Mouse (Mus musculus) hindbrain, embryonic 11.5 days (tissue): ENCODE data around the gene Spaca6. TPM values are rescaled to one million over a fixed set of nuclear protein-coding genes. Genes with fewer than 3 reads are reported as not detected.

Experiments
- ATAC-seq: fragments of 200-750 bp; cut with Nextera tagmentation; 2 replicates; pipeline ENCODE4 v1.8.0; 2017; ENCODE audit warnings: mild to moderate bottlenecking, moderate TSS enrichment, moderate library complexity; ENCODE audit not compliant: low FRiP score
- DNase-seq: peaks from one replicate; pipeline ENCODE4 v3.0.0-alpha.2; 2015; ENCODE audit warnings: low spot score
- H3K27ac ChIP-seq: fragments of 300-500 bp; sonication (generic); 2 replicates; pipeline ENCODE4 v1.5.1; 2014; ENCODE audit warnings: mild to moderate bottlenecking, low read depth, low read length
- H3K27me3 ChIP-seq: fragments of 300-500 bp; sonication (generic); 2 replicates; pipeline ENCODE4 v1.6.1; 2014; ENCODE audit warnings: mild to moderate bottlenecking, low read length, moderate library complexity, mixed read lengths; ENCODE audit not compliant: control insufficient read depth, insufficient read depth
- H3K36me3 ChIP-seq: fragments of 300-500 bp; sonication (generic); 2 replicates; pipeline ENCODE4 v1.6.1; 2014; ENCODE audit warnings: mild to moderate bottlenecking, low read length, moderate library complexity, mixed read lengths; ENCODE audit not compliant: control insufficient read depth, insufficient read depth
- H3K4me1 ChIP-seq: fragments of 300-500 bp; sonication (generic); replicated peaks from 2 replicates; pipeline ENCODE4 v1.6.1; 2014; ENCODE audit warnings: low read length, mixed read lengths; ENCODE audit not compliant: control insufficient read depth, insufficient read depth
- H3K4me2 ChIP-seq: fragments of 300-500 bp; sonication (generic); replicated peaks from 2 replicates; pipeline ENCODE4 v1.6.1; 2014; ENCODE audit warnings: mild to moderate bottlenecking, low read depth, low read length
- H3K4me3 ChIP-seq: fragments of 300-500 bp; sonication (generic); 2 replicates; pipeline ENCODE4 v1.5.1; 2014; ENCODE audit warnings: low read depth, low read length
- H3K9ac ChIP-seq: fragments of 300-500 bp; sonication (generic); 2 replicates; pipeline ENCODE4 v1.6.1; 2014; ENCODE audit warnings: low read depth, low read length
- H3K9me3 ChIP-seq: fragments of 300-500 bp; sonication (generic); 2 replicates; pipeline ENCODE4 v1.6.1; 2016; ENCODE audit warnings: low read length; ENCODE audit not compliant: control insufficient read depth
- WGBS: fragments of 180-500 bp; shearing (Covaris S2); extraction: QIAGEN DNeasy Blood & Tissue Kit; methylation state at CpG from one replicate; pipeline ENCODE4 v1.1.7; 2014; 5-methylcytosine and 5-hydroxymethylcytosine counted together
- polyA plus RNA-seq: library from polyadenylated mRNA; unstranded; fragments of >200 nt; fragmentation: Nextera tagmentation; extraction: Ambion mirVana; gene quantifications from 2 replicates; pipeline ENCODE4 v1.2.1, GENCODE M21; 2014

The Spaca6 gene
- polyA plus RNA-seq, 1 experiment from 2014 or later: 35.4 TPM

DNA sequence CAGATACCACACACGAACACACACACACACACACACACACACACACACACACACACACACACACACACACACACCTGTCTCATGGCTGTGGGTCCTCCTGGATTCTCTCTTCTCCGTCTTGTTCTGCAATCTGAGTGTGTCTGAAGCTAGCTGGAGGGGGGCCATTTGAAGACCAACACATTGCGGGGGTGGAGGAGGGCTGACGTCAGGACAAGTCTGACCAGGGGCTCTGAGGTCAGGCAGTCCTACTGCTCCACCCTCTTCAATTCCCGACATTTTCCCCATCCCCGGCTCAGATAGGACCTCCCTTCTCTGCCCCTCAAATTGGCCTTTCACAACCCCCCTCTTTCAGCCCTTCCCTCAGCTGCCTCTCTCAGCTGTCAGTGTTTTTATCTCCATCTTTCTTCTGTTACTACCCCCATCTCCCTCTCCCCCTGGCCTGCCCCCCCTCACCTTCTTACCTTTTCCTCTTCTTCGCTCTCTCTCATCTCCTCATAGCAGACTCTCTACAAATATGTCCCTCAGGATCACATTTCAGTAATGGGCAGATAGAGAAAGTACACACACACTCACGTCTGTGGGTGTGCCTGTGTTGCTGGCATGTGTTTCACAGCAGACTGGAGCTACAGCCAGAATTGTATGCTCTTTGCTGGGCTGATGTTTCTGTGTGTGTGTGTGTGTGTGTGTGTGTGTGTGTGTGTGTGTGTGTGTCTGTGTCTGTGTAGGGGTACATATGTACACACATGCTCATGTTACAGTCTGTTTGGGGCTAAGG lies 28.3 kb downstream of the Spaca6 start, which contains the start of gene Has1:
Has1 (minus strand) TSS at position 142 of the 775 bp plus-strand sequence.
- H3K9ac ChIP-seq: no peak within 1 kb of the TSS

DNA sequence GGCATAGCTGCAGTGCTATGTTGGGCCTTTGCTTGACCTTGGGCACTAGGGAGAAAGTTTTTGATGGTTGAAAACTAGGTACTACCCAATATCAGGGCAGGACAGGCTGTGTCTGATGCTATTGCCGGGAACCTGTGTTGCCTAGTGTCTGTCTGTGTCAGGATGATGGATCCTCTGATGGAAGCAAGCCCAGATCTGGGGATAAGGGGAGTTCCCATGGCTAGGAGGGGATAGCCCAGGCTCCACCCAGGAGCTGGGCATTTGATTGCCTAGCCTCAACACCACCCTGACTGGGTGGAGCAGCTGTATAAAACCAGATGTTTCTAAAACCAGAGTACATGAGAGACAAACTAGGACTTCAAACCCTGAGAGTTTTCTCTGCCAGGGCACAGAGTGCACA lies 29.7 kb downstream of the Spaca6 start:
- Histone ChIP-seq H3K9me3 (no peaks in the 10 kb centered on the region), H3K27me3 (no peaks in the 10 kb centered on the region), H3K4me1 (no peaks in the 10 kb centered on the region), H3K36me3 (no peaks in the 10 kb centered on the region), H3K9ac (no peak overlapping the region), H3K27ac (no peak overlapping the region), H3K4me3 (no peak overlapping the region), H3K4me2 (no peak overlapping the region)
- 84% methylated on average over 1 of the region's 1 CpGs for WGBS
- DNase-seq (no peak), ATAC-seq (no peak)

More for the DNA sequence above, 28.3 kb downstream of the Spaca6 start, which contains the start of gene Has1:
- H3K4me2 ChIP-seq: no peak within 1 kb of the TSS
- no peaks in the 10 kb centered on the region for H3K36me3 ChIP-seq
- H3K4me1 ChIP-seq: no peaks in the 10 kb centered on the region
- DNase-seq (no peak), ATAC-seq (peak; percentile 29; the same call in 1 of the 2 replicates)
- peaks cover 2% of the 10 kb centered on the region; the same call in 1 of the 2 replicates for H3K27me3 ChIP-seq
- WGBS: 40% methylated on average over 7 of the region's 8 CpGs
- H3K4me3 ChIP-seq: no peak within 1 kb of the TSS
- H3K9me3 ChIP-seq: no peaks in the 10 kb centered on the region
- no peak within 1 kb of the TSS for H3K27ac ChIP-seq

DNA sequence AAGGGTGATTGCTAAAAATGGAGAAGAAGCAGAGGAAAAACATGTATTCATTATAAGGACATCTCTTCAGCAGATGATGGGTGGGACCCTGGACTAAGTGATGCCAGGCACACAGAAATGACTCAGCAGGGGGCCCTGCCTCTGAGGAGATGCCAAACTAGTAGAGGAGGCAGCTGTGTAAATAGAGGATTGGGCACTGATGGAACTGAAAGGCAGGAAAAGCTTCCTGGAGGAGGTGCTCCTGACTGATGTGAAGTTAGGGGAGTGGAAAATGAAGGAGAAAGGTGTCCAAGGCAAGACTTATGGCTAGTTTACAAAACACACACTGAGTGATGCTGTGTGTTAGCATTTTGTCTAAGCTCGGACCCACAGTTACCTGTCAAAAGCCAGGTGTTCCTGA lies 30.5 kb downstream of the Spaca6 start:
- 72% methylated on average over 1 of the region's 1 CpGs for WGBS
- no peak for ATAC-seq
- no peak overlapping the region for H3K4me2 ChIP-seq
- H3K9ac ChIP-seq: no peak overlapping the region
- no peak for DNase-seq
- H3K27me3 ChIP-seq: no peaks in the 10 kb centered on the region
- no peaks in the 10 kb centered on the region for H3K36me3 ChIP-seq
- no peaks in the 10 kb centered on the region for H3K9me3 ChIP-seq
- H3K4me3 ChIP-seq: no peak overlapping the region
- H3K4me1 ChIP-seq: no peaks in the 10 kb centered on the region
- H3K27ac ChIP-seq: no peak overlapping the region

DNA sequence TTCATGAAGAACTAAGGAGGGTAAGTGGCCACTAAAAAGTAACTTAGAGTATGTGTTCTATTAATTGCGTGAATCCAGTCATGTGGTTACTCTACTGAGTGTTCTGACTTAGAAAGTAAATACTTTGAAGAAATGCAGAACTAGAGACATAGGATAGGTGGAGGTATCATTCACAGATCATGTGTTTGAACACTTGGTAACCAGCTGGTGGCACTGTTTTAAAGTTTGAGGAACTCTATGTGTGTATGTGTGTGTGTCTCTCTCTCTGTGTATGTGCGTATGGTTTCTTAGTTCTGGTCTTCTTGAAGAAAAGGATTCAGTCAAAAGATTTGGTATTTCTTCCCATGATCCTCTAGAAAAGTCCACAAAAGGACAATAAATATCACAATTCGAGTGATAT lies 33.2 kb downstream of the Spaca6 start:
- H3K36me3 ChIP-seq: no peaks in the 10 kb centered on the region
- no peak overlapping the region for H3K27ac ChIP-seq
- ATAC-seq (no peak), DNase-seq (no peak)
- no peak overlapping the region for H3K4me2 ChIP-seq
- no peak overlapping the region for H3K4me3 ChIP-seq
- no peaks in the 10 kb centered on the region for H3K4me1 ChIP-seq
- WGBS: 88% methylated on average over 3 of the region's 3 CpGs
- H3K27me3 ChIP-seq: no peaks in the 10 kb centered on the region
- no peak overlapping the region for H3K9ac ChIP-seq
- H3K9me3 ChIP-seq: no peaks in the 10 kb centered on the region

DNA sequence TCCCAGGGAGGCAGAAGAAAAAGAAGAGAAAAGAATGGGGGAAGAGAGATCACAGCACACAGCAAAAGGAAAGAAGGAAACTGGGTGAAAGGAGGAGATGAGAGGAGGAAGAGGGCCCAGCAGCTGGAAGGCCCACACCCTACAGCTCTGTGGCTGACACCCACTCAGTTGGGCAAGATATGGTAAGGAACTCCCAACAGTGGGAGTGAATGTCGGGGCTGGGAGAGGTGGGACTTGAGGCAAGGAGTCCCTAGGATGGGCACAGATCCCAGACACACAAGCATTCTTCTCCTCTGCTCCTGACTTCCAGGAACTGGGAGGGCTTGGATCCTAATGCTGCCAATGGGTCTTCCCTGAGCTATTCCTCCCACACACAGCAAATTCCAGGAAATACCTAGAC lies 35.4 kb downstream of the Spaca6 start:
- Histone ChIP-seq H3K9ac (no peak overlapping the region), H3K4me2 (no peak overlapping the region), H3K36me3 (no peaks in the 10 kb centered on the region), H3K9me3 (no peaks in the 10 kb centered on the region), H3K27me3 (no peaks in the 10 kb centered on the region), H3K4me1 (no peaks in the 10 kb centered on the region), H3K27ac (no peak overlapping the region), H3K4me3 (no peak overlapping the region)
- 42% methylated on average over 1 of the region's 1 CpGs for WGBS
- ATAC-seq: no peak
- no peak for DNase-seq

DNA sequence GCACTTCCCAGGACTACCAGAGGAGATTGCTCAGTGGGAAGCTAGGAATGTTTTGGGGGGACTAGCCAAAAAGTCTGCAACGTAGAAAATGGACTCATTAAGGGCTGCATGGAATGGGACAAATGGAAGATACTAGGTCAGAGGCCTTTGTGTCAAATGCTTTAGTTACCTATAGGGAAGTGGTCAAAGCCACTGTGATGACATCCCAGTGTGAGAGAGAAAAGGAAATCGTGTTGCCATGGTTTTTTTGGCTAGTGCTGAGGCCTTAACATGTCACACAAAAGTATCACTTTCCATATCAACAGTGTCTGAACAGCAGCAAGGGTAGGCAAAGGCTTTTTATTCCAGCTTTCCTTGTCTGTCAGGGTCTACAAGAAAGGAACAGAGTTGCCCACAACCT lies 38.2 kb downstream of the Spaca6 start:
- no peak overlapping the region for H3K4me2 ChIP-seq
- H3K4me1 ChIP-seq: no peaks in the 10 kb centered on the region
- DNase-seq (no peak), ATAC-seq (no peak)
- H3K9me3 ChIP-seq: no peaks in the 10 kb centered on the region
- no peaks in the 10 kb centered on the region for H3K27me3 ChIP-seq
- no peaks in the 10 kb centered on the region for H3K36me3 ChIP-seq
- H3K4me3 ChIP-seq: no peak overlapping the region
- no peak overlapping the region for H3K9ac ChIP-seq
- no peak overlapping the region for H3K27ac ChIP-seq
- 66% methylated on average over 2 of the region's 2 CpGs for WGBS

DNA sequence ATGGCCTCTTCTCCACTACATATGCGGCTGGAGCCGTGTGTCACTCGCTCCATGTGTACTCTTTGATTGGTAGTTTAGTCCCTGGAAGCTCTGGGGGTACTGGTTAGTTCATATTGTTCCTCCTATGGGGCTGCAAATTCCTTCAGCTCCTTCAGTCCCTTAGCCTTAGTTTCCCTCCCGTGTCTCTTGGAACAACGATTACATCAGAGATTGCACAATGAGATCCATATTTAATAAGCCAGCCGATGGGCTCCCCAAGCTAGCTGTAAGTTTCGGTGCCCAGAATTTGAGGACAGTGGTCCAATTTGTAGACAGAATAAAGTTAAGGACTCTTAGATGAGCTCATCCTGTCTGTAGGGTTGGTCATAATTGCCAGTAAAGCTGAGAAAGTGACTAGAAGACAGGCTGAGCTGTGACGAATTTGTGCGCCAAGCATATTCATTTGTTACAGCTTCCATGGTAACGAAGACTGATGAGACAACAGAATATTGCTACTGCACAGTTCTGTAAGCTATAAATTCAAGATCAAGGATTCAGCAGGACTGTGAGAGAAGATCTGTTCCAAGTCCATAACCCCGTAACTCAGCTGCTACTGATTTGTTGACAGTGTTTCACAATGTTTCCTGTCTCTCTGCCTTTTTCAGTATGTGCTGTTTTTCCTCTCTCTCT lies 40.0 kb downstream of the Spaca6 start:
- 94% methylated on average over 11 of the region's 11 CpGs for WGBS
- Histone ChIP-seq H3K27me3 (no peaks in the 10 kb centered on the region), H3K36me3 (no peaks in the 10 kb centered on the region), H3K9me3 (no peaks in the 10 kb centered on the region), H3K27ac (no peak overlapping the region), H3K4me1 (no peaks in the 10 kb centered on the region), H3K9ac (no peak overlapping the region), H3K4me3 (no peak overlapping the region), H3K4me2 (no peak overlapping the region)
- no peak for ATAC-seq
- no peak for DNase-seq

DNA sequence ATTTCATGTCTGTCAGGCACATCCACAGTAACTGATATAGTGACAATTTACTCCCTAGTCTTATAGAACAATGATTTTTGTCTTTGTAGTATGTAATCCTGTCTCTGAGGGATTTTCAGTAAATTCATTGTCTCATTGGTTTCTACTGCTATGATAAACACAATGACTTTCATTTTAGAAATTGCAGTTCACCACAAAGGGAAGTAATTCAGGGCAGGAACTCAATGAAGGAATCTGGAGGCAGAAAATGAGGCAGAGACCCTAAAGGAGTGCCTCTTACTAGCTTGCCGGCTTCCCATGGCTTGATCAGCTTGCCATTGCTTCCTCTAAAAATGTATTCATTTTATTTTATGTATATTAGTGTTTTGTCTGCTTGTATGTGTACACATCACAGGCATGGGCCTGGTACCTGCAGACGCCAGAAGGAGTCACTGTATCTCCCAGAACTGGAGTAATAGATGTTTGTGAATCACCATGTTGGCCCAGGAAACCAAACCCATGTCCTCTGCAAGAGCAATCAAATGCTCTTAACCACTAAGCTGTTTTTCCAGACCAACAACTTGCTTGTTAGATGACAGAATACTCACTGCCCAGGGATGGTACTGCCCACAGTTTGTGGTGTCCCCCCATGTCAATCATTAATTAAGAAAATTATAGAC lies 44.1 kb downstream of the Spaca6 start:
- WGBS: 84% methylated on average over 2 of the region's 2 CpGs
- no peak for DNase-seq

More for the DNA sequence above, 44.1 kb downstream of the Spaca6 start:
- ATAC-seq: no peak
- no peak overlapping the region for H3K4me2 ChIP-seq
- no peaks in the 10 kb centered on the region for H3K27me3 ChIP-seq
- no peaks in the 10 kb centered on the region for H3K36me3 ChIP-seq
- H3K27ac ChIP-seq: no peak overlapping the region
- H3K4me3 ChIP-seq: no peak overlapping the region
- H3K9me3 ChIP-seq: no peaks in the 10 kb centered on the region
- no peak overlapping the region for H3K9ac ChIP-seq
- no peaks in the 10 kb centered on the region for H3K4me1 ChIP-seq
